ENCODE assay signal across 8 mouse cellular contexts in the genomic region with DNA sequence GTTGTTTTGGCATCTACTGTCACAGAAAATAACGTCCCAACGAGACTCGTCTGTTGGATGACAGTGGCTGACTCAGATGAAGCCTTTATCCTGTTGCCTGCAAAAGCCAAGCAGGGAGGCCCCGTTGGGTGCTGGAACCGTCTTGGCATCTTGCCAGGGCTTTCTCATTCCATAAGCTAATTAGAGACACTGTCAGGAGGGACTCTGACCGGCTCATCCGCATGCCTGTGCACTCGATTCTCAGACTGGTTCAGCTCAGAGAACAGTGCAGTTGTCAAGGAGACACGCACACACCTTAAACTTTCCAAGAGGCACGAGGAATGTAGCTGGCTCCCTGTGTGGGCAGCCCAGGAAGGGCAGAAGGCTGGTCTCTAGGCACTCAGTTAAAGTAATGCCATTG.
DNase-seq lines count a peak whose midpoint lies in the region; ATAC-seq lines count a peak whose summit lies in the region.

No protein-coding gene starts in this region.

- peak; percentile 83 for ATAC-seq in neural tube, embryonic 13.5 days (ENCODE audit: low read depth)

- H3K4me1 ChIP-seq in neural tube, embryonic 13.5 days (replicated peaks), result peaks cover 50% of the 10 kb centered on the region

- no peak overlapping the region for H3K4me2 ChIP-seq in neural tube, embryonic 13.5 days

- peaks cover 14% of the 10 kb centered on the region; the same call in 1 of the 2 replicates for H3K27me3 ChIP-seq in neural tube, embryonic 13.5 days

- no peak overlapping the region for H3K9ac ChIP-seq in neural tube, embryonic 13.5 days

- no peak overlapping the region for H3K4me3 ChIP-seq in neural tube, embryonic 13.5 days

- no peaks in the 10 kb centered on the region for H3K9me3 ChIP-seq in neural tube, embryonic 13.5 days

- DNase-seq in adrenal gland, adult 2 months, result peak; percentile 55
- no peak for DNase-seq in adrenal gland, postnatal 4 days (ENCODE audit: low spot score in 2 of 2)
- peak; percentile 46 for DNase-seq in urinary bladder, postnatal 14 days (ENCODE audit: low spot score)
- DNase-seq in urinary bladder, adult 18-20 months (ENCODE audit: low spot score in 2 of 2), result no peak
- DNase-seq in kidney, postnatal 10 days, result peak; percentile 92
- no peak for DNase-seq in yolk sac, embryonic 10.5 days (ENCODE audit: low spot score)
- no peak for DNase-seq in layer of hippocampus, postnatal 25 days (ENCODE audit: extremely low spot score in 1 of 2, low spot score in 1 of 2)

- peak overlapping the region; percentile 57 for H3K27ac ChIP-seq in neural tube, embryonic 13.5 days (replicated peaks)

- no peaks in the 10 kb centered on the region for H3K36me3 ChIP-seq in neural tube, embryonic 13.5 days

- WGBS in neural tube, embryonic 13.5 days, result 22% methylated on average over 10 of the region's 10 CpGs

Comparison
In these comparisons a context has a peak if more than half of its experiments do, and no peak if none do; other contexts are left out.
1. DNase-seq: peak in adrenal gland, adult 2 months (single experiment), urinary bladder, postnatal 14 days (single experiment) and kidney, postnatal 10 days (single experiment); none in adrenal gland, postnatal 4 days (0 of 2), urinary bladder, adult 18-20 months (0 of 2), yolk sac, embryonic 10.5 days (single experiment) and layer of hippocampus, postnatal 25 days (0 of 2).